Mouse (Mus musculus): ENCODE data around the gene Ercc4.
"Not testable (repeated sequence)": the region's sequence is repeated elsewhere in the genome, so short reads cannot be mapped to it uniquely, and the experiment has no call there.

The Ercc4 gene

DNA sequence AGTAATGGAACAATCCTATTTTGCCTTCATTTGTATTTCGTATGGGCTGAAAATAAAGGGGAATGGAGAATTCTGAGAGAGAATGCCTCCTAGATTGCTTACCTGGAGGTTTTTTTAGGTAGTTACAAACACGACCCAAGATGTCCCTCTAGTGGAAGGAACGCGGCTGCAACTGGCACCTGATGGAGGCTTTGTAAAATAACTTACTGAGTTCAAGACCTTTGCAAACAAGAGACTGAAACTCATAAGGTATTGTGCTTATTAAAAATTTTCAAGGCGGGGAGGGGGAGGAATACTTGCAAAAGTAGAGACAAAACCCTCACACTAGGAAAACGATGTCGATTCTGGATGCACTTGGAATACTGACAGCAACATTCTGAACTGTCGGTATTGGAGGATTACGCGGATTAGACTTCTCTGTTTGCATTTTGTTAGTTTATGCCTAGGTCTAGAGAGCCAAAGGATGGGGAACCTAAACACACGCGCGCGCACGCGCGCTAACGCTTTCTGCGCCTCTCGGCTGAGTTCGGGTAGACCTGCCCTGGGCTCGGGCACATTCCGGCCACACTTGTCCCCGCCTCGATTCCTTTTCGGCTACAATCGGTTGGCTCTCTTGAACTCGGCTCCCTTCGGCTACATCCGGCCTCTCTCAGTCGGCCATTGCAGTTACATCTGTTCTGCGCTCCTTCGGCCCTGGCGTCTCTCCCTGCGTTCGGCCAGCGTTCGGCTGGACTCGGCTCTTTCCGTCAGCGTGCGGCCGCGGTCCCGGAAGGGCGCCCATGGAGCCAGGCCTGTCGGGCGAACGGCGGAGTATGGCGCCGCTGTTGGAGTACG lies at the start of gene Ercc4:
Ercc4 (plus strand) TSS at position 529 of the 834 bp plus-strand sequence.
- DNase-seq (ENCODE audit: low spot score in 2 of 2) = peak; percentile 87 to 91

DNA sequence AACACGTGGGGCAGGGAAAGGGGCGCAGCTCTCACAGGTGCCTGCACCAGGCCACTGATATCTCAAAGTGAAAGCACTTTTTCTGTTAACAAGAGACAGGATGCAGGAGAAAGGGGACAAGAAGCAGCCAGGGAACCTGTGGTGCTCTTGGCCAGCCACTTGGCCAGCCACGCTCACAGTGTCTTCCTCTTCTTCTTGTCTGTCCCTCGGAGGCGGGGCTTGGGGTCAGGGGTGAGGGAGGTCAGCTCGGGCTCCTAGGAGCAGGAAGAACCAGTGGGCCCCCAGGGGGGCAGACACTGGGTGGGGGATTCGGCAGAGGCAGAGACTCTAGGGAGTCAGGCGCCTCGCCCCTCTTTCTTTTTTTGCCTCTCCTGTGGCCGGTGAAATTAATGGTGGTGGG lies 48.4 kb upstream of the Ercc4 start:
- no peak for DNase-seq (ENCODE audit: low spot score in 2 of 2)

DNA sequence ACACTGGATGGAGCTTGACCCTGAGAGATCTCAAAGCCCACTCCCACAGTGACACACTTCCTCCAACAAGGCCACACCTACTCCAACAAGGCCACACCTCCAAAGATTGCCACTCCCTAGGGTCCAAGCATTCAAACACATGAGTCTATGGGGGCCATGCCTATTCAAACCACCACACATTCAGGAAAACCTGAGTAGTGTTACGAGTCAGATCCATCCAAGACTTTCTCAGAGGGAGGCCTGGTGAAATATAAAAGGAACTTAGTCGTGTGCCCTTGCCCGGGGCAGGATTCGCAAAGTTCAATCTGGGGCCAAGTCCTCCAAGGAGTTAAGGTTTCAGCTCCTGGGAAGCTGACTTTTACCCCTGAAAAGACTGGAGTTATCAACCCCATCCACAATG lies 35.3 kb upstream of the Ercc4 start:
- DNase-seq (ENCODE audit: low spot score in 2 of 2) = no peak

DNA sequence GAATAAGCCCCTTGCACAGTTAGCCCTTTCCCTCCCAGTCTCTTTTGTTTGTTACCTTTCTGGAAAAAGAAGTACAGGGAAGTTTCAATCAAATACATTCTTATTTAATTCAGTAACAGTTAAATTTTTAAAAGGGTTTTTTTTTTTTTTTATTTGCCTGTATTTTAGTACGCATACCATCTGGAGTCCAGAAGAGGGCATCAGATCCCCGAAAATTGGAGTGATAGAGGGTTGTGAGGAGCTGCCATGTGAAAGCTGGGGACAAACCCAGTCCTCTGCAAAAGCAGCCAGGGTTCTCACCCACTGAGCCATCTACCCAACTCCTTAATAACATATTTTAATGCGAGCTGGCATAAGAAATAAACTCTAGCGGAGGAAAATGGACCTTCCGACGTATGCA lies 29.3 kb upstream of the Ercc4 start:
- DNase-seq (ENCODE audit: low spot score in 2 of 2) = no peak

DNA sequence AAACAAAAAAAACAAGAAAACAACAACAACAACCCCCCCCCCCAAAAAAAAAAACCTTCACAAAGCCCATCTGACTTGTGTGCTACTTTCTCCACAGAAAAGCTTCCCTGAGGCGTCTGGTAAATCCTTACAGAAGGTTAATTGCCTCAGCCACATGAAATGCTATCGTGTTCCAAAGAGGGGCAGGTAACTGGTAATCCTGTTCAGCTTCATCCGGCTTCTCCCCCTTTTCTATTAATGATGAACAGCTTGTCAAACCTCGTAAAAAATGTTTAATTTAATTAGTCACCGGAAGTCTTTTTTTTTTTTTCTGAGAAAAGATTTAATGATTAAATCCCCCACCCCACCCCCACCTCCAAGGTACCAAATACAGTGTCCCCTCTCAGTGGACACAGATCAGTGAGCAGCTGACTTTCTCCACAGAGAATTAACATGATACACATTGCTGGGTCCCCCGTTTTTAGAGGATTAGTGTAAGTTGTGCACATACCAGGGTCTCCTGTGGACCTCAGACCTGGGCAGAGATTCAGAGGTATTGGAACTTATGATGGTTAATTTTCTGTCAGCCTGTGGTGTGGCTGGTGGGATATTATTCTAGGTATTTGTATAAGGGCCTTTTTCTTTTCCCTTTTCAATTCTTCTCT lies 26.2 kb upstream of the Ercc4 start:
- no peak for DNase-seq (ENCODE audit: low spot score in 2 of 2)

DNA sequence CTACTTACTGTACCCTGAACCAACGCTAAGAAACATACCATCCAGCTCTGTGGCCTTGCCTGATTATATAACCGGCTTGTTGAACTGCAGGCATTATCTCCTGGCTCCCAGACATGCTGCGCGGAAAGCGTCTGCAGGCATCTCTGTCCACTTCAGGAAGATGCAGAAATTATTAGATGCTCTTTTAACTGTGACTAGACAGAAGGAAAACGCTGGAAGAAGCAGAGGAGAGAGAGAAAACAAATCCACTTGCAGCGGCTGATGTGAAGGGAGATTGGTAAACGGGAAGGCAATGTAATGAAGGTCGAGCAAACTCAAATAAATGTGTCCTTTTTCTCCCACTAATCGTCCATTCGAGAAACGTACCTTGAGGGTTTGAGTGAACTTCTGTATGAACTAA lies 1.1 kb upstream of the Ercc4 start:
- no peak for DNase-seq (ENCODE audit: low spot score in 2 of 2)

DNA sequence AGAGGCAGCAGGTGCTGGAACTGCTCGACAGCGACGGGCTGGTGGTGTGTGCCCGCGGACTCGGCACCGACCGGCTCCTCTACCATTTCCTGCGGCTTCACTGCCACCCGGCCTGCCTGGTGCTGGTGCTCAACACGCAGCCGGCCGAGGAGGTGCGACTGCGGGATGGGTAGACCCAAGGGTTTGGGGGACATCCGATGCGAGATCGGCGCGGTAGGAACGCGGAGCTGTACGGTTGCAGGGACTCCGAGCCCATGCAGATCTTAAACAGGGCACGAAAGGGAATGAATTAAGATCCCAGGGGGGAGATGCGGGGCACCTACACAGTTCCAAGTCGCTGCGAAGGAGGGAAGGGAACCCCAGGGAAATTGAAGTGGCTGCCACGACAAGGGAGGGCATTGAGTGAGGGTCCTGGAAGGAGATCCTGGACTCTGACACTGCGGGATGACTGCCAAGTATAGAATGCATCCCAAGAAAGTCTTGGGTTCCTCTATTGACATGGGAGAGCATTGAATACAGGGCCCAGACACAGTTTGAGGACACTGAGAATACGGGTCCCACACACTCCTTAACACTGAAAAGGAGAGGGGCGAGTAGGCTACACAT lies 609 bp downstream of the Ercc4 start:
- no peak for DNase-seq (ENCODE audit: low spot score in 2 of 2)

DNA sequence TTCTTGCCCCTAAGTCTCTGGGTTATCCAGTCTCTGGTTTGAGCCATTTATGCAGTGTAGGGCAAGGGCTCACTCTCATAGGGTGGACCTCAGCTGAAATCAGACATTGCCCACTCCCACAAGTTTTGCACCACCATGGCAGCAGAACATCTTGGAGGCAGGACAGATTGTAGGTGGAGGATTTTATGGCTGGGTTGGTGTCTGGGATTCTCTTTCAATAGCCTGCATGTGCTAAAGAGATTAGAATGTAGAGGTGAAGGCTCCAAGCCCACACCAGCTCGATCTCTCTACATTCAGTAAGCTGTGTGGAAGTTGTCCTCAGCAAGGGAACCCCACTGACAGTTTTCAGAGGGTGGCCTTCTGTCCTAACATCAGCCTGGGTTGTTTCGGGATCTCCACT lies 5.3 kb downstream of the Ercc4 start:
- DNase-seq (ENCODE audit: low spot score in 2 of 2) = no peak

DNA sequence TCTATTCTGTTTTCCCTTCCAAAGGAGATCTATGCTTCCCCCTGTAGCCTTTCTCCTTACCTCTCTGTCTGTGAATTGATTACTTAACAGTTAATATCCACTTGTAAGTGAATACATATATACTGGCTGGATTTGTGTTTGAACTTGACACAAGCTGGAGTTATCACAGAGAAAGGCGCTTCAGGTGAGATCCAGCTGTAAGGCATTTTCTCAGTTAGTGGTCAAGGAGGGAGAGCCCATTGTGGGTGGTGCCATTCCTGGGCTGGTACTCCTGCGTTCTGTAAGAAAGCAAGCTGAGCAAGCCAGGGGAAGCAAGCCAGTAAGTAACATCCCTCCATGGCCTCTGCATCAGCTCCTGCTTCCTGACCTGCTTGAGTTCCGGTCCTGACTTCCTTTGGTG lies 6.0 kb downstream of the Ercc4 start:
- not testable (repeated sequence) for DNase-seq (ENCODE audit: low spot score in 2 of 2)

DNA sequence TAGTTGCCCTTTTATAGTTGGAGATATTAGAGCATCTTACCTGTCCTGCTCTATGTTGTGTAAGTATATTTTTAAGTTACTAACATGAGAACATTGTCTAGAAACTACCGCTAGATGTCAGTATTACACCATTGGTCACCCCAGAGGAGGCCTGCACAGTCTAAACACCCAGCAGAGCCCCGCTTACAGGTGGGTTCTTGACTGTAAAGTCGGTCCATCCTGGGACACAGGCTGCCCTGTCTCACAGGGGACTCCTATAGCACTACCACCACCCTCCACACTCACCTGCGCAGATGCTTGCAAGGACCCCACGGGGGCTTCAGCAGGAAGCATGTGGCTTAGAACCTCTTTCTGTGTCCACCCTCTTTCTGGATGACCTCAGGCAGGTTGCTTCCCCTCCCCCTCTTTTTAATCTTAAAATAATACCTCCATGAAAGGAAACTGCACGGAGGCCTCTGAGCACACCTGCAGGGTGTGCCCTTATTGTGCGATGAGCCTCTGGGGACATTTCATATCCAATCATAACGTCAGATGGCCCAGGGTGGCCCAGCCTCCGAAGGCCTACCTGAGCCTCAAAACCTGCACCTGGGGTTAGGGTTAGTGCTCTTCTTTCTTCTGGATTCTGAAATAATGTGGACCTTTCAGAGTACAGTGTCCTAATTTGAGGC lies 7.9 kb downstream of the Ercc4 start:
- DNase-seq (ENCODE audit: low spot score in 2 of 2) = peak in 1 of 2 experiments; percentile 8

DNA sequence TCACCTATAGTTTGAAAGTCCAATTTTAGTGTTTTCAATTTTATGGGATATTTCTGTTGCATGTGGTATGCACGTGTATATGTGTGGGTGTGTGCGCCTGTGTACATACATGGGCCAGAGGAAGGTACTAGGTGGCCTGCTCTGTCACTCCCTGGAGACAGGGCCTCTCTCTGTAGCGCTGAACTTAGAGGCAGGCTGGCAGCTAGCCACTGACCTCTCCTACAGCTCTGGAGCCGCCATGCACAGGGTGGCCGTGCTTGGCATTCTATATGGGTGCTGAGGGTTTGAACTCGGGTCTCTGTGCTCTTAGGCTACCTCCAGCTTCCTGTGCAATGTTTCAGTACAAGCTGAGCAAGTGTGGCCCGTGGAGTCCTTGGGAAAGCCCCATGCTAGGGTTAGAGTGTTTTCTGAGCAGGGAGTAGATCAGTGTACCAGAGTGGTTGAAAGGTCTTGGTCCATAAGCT lies 8.5 kb downstream of the Ercc4 start:
- no peak for DNase-seq (ENCODE audit: low spot score in 2 of 2)

DNA sequence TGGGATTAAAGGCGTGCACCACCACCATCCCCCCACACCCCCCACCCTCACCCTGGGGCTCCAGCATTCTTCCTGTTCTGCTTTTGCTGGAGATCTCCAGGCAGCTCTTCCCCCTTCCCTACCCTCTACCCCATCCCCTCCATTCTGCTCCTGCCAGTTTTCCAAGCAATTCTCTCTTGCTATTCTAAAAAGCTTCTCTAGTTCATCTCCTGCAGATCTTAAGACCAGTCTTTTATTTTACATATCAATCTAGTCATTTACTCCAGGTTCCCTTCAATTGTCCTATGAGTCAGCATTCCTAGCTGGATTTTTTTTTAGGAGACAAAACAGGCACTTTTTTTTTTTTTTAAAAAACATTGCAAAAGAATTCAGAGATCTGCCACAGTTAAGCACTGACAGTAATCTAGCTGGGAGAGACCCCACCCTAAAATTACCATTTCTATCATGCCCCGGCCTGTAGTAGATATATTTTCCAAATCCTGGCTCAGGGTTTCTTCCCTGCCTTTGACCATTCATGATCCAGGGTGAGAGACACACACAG lies 9.3 kb downstream of the Ercc4 start:
- DNase-seq (ENCODE audit: low spot score in 2 of 2) = no peak

DNA sequence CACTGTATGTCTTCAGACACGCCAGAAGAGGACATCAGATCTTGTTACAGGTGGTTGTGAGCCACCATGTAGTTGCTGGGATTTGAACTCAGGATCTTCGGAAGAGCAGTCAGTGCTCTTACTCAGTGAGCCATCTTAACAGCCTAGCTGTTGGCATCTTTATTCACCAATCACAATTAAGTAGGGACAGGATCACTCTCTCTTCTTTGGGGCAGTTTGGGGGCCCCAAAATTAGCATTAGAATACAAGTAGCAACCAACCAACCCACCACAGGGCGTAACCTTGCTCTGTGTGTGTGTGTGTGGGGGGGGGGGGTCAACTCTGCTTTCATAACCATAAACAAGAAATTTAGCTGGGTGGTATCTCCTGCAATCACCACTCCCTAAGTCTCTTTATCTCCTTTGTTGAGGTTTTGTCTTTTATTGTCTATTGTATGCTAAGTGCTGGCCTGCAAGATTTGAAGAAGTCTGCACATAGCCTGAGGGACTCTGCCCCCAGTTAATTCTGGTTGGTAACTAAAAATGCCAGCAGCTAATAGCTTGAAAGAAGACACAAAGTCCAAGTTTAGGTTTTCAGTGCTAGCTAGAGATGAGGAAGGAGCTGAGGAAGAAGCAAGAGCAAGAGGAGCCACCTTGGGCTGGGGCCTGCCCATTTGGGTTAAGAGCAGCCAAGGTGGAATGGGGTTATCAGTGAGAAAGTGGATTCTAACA lies 10.3 kb downstream of the Ercc4 start:
- DNase-seq (ENCODE audit: low spot score in 2 of 2) = no peak

DNA sequence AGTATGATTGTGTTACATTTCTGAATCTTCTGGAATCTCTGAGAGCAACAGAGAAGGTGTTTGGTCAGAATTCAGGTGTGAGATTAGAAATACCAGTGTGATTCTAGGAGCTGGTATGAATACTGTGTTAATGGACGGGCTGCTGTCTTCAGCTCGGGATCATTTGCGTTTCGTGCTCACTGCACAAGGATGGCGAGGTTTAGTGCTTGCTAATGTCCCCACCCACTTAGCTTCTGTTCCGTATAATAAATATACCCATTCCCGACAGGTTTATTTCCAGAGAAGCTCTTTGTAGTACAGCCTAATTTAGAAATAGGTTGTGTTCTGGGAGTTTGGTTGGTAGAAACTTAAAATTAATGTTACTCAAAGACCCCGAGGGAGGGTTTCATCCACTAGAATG lies 15.9 kb downstream of the Ercc4 start:
- no peak for DNase-seq (ENCODE audit: low spot score in 2 of 2)

DNA sequence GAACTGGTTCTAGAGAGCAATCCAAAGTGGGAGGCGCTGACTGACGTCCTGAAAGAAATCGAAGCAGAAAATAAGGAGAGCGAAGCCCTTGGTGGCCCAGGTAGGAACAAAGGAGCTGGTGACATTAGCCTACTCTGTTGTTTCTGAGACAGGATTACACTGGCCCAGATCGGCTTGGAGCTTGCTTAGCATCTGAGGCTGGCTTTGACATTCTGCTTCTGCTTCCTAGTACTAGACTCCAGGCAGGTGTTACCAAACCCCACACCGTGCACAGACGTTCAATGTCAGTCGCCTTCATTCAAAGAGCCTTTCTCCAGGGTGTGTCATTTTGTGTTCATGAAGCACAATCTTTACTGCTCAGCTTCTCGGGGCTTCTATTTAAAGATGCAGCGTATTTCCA lies 18.1 kb downstream of the Ercc4 start:
- no peak for DNase-seq (ENCODE audit: low spot score in 2 of 2)

DNA sequence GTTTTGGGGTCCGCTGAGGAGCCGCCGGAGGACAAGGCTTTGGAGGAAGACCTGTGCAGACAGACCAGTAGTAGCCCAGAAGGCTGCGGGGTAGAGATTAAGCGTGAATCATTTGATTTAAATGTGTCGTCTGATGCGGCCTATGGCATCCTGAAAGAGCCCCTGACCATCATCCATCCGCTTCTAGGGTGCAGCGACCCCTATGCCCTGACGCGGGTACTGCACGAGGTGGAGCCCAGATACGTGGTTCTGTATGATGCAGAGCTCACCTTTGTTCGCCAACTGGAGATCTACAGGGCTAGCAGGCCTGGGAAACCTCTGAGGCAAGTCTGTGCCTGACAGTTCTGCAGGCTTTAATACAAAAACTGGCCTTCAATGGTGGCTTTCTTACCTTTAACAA lies 20.9 kb downstream of the Ercc4 start:
- DNase-seq (ENCODE audit: low spot score in 2 of 2) = peak in 1 of 2 experiments; percentile 22

DNA sequence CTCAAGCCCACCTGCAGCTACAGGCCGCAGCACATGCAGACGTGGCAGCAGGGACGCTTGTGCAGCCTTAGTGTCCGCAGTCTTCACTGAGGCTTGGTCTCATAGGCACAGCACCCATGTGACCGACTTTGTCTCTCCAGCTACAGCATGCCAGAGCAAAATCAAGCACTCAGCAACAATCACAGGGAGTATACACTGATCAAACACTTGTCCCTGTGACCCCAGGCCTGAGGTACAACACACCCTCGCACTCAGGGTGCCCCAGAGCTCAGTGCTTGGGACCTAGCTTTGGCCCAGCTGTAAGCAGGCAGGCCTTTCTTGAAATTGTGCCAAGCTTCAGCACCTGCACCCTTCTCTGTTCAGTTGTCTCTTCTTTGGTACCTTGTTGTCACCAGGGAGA lies 31.7 kb downstream of the Ercc4 start:
- no peak for DNase-seq (ENCODE audit: low spot score in 2 of 2)

DNA sequence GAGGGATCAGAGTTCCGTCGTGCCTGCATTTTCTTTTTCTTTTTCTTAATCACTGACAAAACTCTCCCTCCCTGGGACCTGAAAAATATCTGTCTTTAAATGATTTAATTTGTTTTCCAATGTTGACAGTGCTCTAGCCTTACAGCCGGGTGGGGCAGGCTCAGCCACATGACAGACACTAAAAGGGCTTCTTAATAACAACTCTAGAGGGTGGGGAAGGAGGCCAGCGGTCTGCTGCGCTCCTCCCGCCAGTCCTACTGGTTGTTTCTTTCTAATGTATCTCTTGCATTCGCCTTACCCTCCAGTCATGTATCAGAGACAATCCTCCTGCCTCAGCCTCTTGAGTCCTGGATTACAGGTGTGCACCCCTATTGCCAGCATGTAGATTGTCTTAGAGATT lies 34.4 kb downstream of the Ercc4 start:
- DNase-seq (ENCODE audit: low spot score in 2 of 2) = no peak

DNA sequence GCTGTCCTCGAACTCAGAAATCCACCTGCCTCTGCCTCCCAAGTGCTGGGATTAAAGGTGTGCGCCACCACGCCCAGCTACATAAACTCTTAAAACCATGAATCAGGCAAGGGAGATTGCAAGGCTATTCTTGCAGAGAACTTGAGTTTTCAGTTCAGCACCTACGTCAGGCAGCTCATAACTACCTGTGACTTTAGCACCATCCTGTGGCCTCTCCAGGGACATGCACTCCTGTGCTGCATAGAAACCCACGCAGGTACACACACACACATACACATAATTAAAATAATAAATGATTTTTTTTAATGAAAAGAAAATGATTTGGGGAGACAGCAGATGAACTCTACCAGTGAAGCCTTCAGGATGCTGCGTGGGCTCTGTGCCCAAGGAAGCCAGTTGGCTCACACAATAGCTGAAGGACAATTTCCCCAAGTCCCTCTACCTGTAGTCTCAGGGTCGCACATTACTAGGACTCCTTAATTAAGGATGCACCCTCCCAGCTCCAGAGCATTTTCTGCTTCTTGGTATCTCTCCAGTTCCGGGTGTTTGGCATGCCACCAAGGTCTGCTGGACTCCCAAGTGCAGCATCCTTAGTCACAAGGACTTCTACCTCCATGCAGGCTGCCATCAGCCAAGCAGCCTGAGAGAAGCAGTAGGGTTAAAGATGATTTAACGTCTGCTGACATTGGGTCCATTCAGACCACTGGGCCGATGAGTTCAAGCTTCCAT lies 35.4 kb downstream of the Ercc4 start:
- DNase-seq (ENCODE audit: low spot score in 2 of 2) = no peak

DNA sequence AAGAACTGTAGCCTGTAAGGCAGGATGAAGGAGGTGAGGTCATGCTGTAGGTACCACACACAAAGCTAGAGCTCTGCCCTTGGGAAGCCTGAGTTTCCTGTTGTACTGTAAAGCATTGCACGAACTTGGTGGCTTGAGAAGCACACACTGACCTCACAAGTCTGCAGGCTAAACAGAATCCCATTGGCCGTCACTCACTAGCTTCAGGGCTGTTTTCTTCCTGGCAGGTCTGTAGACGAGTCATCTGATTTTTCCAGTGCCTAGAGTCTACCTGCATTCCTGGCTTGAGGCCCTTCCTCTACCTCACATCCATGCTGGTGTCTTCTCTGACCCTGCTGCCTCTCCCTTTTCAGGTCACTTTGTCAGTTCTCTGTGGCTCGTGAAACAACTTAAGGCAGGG lies 36.7 kb downstream of the Ercc4 start:
- no peak for DNase-seq (ENCODE audit: low spot score in 2 of 2)

Measured in spleen, postnatal 14 days (tissue).